Mouse (Mus musculus) lung, postnatal 0 days (tissue): ENCODE measurements at regions not wholly inside any gene's neighbourhood (a gene's known extent, or its start where the extent isn't known, plus 50 kb on each side); places are given as distances from the start of the nearest gene placed in this dataset.

Source experiments
- ATAC-seq: fragments of 200-750 bp; cut with Nextera tagmentation; 2 replicates; pipeline ENCODE4 v1.8.0; 2017; ENCODE audit warnings: moderate library complexity
- DNase-seq: peaks from one replicate; pipeline ENCODE4 v3.0.0-alpha.2; 2016; ENCODE audit warnings: low spot score
- H3K27ac ChIP-seq: fragments of 300-500 bp; sonication (generic); 2 replicates; pipeline ENCODE4 v1.5.1; 2014; ENCODE audit warnings: antibody characterized with exemption, mild to moderate bottlenecking, low read length, mixed read lengths
- H3K27me3 ChIP-seq: fragments of 300-500 bp; sonication (generic); replicated peaks from 2 replicates; pipeline ENCODE4 v1.6.1; 2014; ENCODE audit warnings: low read length, mixed read lengths; ENCODE audit not compliant: insufficient read depth
- H3K36me3 ChIP-seq: fragments of 300-500 bp; sonication (generic); 2 replicates; pipeline ENCODE4 v1.6.1; 2014; ENCODE audit warnings: low read length, mixed read lengths; ENCODE audit not compliant: insufficient read depth
- H3K4me1 ChIP-seq: fragments of 300-500 bp; sonication (generic); 2 replicates; pipeline ENCODE4 v1.6.1; 2014; ENCODE audit warnings: antibody characterized with exemption, low read depth, low read length, mixed read lengths; ENCODE audit not compliant: insufficient read depth
- H3K4me2 ChIP-seq: fragments of 300-500 bp; sonication (generic); replicated peaks from 2 replicates; pipeline ENCODE4 v1.6.1; 2014; ENCODE audit warnings: low read depth, mild to moderate bottlenecking, low read length, moderate library complexity, mixed read lengths
- H3K4me3 ChIP-seq: fragments of 300-500 bp; sonication (generic); 2 replicates; pipeline ENCODE4 v1.5.1; 2014; ENCODE audit warnings: low read depth, low read length
- H3K9ac ChIP-seq: fragments of 300-500 bp; sonication (generic); replicated peaks from 2 replicates; pipeline ENCODE4 v1.6.1; 2014; ENCODE audit warnings: low read depth, mild to moderate bottlenecking
- H3K9me3 ChIP-seq: fragments of 300-500 bp; sonication (generic); 2 replicates; pipeline ENCODE4 v1.6.1; 2016; ENCODE audit warnings: low read length, mixed read lengths
- CTCF ChIP-seq: IDR thresholded peaks from 2 replicates; pipeline ENCODE4 v1.5.1; 2016; ENCODE audit warnings: antibody characterized with exemption, mild to moderate bottlenecking
- EP300 ChIP-seq: IDR thresholded peaks from 2 replicates; pipeline ENCODE4 v1.6.1; 2016; ENCODE audit warnings: antibody characterized with exemption, mild to moderate bottlenecking, control low read depth
- WGBS: fragments of 180-500 bp; shearing (Covaris S2); extraction: QIAGEN DNeasy Blood & Tissue Kit; methylation state at CpG from one replicate; pipeline ENCODE4 v1.1.7; 2014; 5-methylcytosine and 5-hydroxymethylcytosine counted together

DNA sequence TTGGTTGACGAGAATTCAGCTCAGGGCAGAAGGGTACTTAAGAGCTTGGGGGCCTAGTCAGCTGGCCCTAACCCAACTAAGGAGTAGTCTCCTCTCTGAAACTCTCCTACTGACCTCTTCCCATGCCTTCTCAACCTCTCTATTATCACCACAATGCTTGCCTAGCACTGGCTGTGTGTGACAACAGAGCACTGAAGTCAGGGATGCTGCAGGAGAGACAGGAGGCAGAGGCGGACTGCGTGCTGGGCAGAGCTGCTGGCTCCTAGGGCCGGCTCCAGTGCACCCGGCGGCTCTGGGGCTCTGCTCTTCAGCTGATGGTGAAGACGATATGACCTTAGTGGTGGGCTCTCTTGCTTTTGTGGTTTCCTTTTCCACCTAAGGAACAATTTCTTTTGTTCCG is 72.6 kb downstream of the Zfp36l2 start:
- Histone ChIP-seq H3K27ac (no peak overlapping the region), H3K4me3 (no peak overlapping the region), H3K9ac (no peak overlapping the region), H3K27me3 (no peaks in the 10 kb centered on the region), H3K9me3 (no peaks in the 10 kb centered on the region), H3K4me2 (no peak overlapping the region), H3K4me1 (peaks cover 15% of the 10 kb centered on the region; the same call in 1 of the 2 replicates), H3K36me3 (no peaks in the 10 kb centered on the region)
- TF ChIP-seq EP300, result no peak
- TF ChIP-seq CTCF, result no peak
- DNase-seq (no peak), ATAC-seq (no peak)
- WGBS, result 56% methylated on average over 8 of the region's 8 CpGs

GRCm38 (mm10) chr17:84114279-84114994 is 73.3 kb downstream of the Zfp36l2 start:
- Histone ChIP-seq H3K27me3 (no peaks in the 10 kb centered on the region), H3K4me2 (no peak overlapping the region), H3K36me3 (no peaks in the 10 kb centered on the region), H3K9me3 (no peaks in the 10 kb centered on the region), H3K4me3 (no peak overlapping the region), H3K9ac (no peak overlapping the region), H3K4me1 (peaks cover 15% of the 10 kb centered on the region; the same call in 1 of the 2 replicates), H3K27ac (0 out of 2 replicates have a peak overlapping the region, but pooled peaks have one; percentile 1)
- no peak for DNase-seq
- no peak for TF ChIP-seq EP300
- TF ChIP-seq CTCF, result no peak
- WGBS, result 57% methylated on average over 9 of the region's 9 CpGs
- 0 out of 2 replicates have a peak, but pooled peaks have one; percentile 0 for ATAC-seq

DNA sequence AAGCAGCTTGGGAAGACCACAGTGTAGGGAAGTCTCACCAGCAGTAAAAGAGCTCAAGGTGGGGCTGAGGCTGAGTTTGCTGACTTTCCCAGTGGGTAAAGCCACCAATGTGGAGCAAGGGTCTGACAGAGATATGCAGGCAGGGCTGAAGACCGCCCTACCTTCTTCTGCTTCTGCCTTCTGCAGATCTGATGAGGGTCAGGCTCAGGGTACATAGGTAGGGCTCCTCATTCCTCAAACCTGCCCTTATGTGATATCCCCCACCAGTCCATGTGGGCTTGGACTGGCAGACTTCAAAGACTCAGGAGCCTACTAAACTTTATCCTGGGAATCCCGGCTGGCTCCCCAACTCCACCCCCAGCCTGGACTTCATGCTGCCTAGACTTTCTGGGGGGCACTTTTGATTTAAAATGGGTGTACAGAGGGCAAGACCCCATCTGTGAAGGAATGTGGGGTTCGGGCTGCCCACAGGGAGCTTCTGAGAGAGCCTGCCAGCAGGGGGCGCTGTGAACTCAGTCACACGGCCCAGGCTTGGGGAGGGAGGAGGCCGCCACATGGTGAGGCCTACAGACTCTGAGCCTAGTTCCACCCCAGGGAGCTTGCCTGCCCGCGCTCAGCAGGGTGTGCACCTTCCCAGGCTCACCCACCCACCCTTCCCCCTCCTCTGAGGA is 74.0 kb downstream of the Zfp36l2 start:
- H3K9ac ChIP-seq, result no peak overlapping the region
- peak; percentile 90 for DNase-seq
- H3K27ac ChIP-seq, result no peak overlapping the region

DNA sequence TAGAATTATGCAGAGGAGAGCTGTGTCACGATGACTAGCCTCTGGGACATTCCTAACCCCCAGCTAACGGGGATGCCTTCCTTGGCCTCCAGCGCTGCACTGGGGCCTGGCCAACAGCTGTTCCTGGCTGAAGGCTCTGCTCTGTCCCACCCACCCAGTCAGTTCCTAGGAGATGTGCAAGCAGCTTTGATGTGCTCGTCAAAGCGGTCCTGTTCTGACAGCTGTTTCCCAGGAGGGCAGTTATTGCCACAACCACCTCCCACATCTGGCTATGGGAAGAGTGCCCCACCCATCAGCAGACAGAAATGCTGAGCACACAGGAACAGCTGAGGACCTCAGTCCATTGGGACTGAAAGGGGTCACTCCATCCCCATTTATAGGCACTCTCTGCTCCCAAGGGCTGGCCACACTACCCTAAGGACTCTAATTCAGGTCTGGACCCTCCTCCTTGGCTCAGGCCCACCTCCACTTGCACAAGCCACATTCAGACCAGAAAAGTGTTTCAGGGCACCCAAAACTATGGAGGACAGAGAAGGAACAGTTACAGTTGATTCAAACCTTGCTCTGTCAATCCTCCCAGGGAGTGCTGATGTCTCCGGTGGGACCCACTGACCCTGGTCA is 75.2 kb downstream of the Zfp36l2 start:
- peak overlapping the region; percentile 77 for H3K27ac ChIP-seq
- TF ChIP-seq CTCF, result no peak
- peak; percentile 73 for TF ChIP-seq EP300
- H3K4me3 ChIP-seq, result no peak overlapping the region
- H3K4me2 ChIP-seq, result no peak overlapping the region
- peaks cover 15% of the 10 kb centered on the region; the same call in 1 of the 2 replicates for H3K4me1 ChIP-seq
- ATAC-seq (peak; percentile 67), DNase-seq (peak; percentile 92)
- no peaks in the 10 kb centered on the region for H3K27me3 ChIP-seq
- H3K36me3 ChIP-seq, result no peaks in the 10 kb centered on the region
- no peaks in the 10 kb centered on the region for H3K9me3 ChIP-seq
- H3K9ac ChIP-seq, result 0 out of 2 replicates have a peak overlapping the region, but pooled peaks have one; percentile 6
- WGBS, result 38% methylated on average over 6 of the region's 6 CpGs

More for the DNA sequence above, 74.0 kb downstream of the Zfp36l2 start:
- TF ChIP-seq CTCF, result peak; percentile 95
- TF ChIP-seq EP300, result no peak
- H3K9me3 ChIP-seq, result no peaks in the 10 kb centered on the region
- WGBS, result 25% methylated on average over 8 of the region's 8 CpGs
- no peak overlapping the region for H3K4me2 ChIP-seq
- H3K27me3 ChIP-seq, result no peaks in the 10 kb centered on the region
- no peaks in the 10 kb centered on the region for H3K36me3 ChIP-seq
- no peak overlapping the region for H3K4me3 ChIP-seq
- peaks cover 15% of the 10 kb centered on the region; the same call in 1 of the 2 replicates for H3K4me1 ChIP-seq
- peak; percentile 67 for ATAC-seq

DNA sequence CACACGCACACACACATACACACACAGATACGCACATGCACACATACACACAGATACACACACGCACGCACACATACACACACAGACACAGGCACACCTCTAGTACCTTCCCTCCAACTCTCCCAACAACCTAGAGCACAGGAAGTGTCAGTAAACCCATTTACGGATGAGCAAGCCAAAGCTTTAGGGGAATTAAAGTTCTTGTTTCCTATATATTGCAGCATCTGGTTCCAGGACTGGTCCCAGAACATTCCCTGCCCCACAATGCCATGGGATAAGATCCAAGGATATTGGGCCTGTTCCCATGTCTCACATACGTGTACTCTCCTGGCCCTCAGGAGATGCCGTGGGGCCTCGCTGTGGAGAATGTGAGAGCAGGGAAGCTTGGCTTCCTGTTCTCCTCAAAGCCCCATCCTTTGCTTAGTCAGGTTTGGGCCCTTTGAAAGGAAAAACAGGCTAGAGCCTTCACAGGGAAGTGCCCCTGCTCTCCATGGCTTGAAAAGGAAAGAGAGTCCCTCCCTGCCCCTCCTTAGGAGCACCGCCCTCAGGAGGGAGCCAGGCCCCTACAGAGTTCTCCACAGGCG is 75.9 kb downstream of the Zfp36l2 start:
- Histone ChIP-seq H3K4me1 (peaks cover 15% of the 10 kb centered on the region; the same call in 1 of the 2 replicates), H3K36me3 (no peaks in the 10 kb centered on the region), H3K27ac (peak overlapping the region; percentile 77), H3K27me3 (no peaks in the 10 kb centered on the region), H3K4me2 (no peak overlapping the region), H3K4me3 (no peak overlapping the region), H3K9me3 (no peaks in the 10 kb centered on the region), H3K9ac (0 out of 2 replicates have a peak overlapping the region, but pooled peaks have one; percentile 6)
- ATAC-seq (no peak), DNase-seq (no peak)
- WGBS, result 71% methylated on average over 10 of the region's 10 CpGs
- TF ChIP-seq EP300 (no peak), CTCF (no peak)

DNA sequence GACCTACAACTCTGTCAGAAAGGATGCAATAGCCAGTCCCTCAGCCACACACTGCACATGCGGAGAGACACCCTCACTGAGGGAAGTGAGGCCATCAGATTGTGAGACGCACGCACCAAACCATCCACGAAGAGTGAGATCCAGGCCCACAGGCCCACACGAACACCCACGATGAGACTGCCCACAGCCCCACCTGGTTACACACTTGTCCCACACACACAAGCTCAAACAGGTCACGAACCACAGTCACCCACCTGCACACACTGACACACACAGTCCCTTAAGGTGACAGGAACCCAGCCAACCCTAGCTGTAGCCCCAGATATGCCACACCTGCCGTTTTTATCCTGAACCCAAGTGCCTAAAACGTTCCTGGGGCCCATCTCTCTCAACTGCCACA is 76.8 kb downstream of the Zfp36l2 start:
- H3K4me1 ChIP-seq, result peaks cover 11% of the 10 kb centered on the region; the same call in 1 of the 2 replicates
- TF ChIP-seq CTCF, result no peak
- no peak for TF ChIP-seq EP300

More for the DNA sequence above, 76.8 kb downstream of the Zfp36l2 start:
- Histone ChIP-seq H3K9ac (no peak overlapping the region), H3K27ac (peak overlapping the region; percentile 33; the same call in 1 of the 2 replicates), H3K4me2 (no peak overlapping the region), H3K4me3 (no peak overlapping the region), H3K36me3 (no peaks in the 10 kb centered on the region), H3K27me3 (no peaks in the 10 kb centered on the region), H3K9me3 (no peaks in the 10 kb centered on the region)
- ATAC-seq (no peak), DNase-seq (no peak)
- WGBS, result 77% methylated on average over 9 of the region's 9 CpGs
